Mouse (Mus musculus) WW6 (cell line): ENCODE measurements around the gene Cenpt.
A peak's percentile ranks its signal among the peaks of the same experiment; 100 is the strongest.
"Not testable (repeated sequence)": the region's sequence is repeated elsewhere in the genome, so short reads cannot be mapped to it uniquely, and the experiment has no call there.

ENCODE experiments used
- DNase-seq: peaks from one replicate; pipeline ENCODE4 v3.0.0-alpha.2; 2013; ENCODE audit warnings: low read depth, low spot score

Gene Cenpt

DNA sequence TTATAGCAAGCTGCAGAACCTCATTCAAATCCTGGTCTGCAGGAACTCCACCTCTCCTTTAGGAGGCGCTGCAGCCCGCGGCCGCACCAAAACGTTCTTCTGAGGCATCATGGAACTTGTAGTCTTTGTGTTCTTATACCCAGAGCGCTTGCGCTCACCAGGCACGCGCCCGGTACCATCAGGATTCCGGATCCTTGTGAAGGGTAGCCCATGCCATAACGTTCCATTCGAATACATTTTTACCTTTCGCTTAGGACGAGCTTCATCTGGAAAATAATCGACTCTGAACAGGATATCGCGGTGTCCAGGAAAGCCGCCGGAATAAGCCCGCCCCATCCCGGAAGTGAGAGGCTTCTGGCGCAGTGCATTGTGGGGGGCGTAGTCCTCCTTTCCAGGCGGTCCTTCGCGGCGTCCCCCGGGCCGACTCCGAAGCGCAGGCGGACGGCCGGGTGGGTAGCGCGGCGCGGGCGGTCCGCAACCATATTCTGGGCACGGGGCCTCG is 1.7 kb upstream of the Cenpt start, which contains the start of gene Thap11:
Gene Thap11 (plus strand): TSS at position 418 of the 502 bp plus-strand sequence.
- peak; percentile 89 for DNase-seq

DNA sequence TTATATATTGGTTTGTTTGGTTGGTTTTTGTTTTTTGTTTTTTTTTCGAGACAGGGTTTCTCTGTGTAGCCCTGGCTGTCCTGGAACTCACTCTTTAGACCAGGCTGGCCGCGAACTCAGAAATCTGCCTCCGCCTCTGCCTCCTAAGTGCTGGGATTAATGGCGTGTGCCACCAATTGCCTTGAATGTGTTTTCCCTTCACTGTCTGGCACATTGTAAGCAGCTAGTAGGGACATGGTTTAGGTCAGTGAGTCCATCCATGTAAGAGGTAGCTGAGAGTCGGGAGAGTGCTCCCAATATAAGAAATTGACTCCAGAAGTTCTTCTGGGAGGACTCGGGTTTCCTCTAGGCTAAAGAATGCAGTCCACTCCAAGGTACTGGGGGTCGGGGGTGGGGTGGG is 1.2 kb upstream of the Cenpt start:
- no peak for DNase-seq

DNA sequence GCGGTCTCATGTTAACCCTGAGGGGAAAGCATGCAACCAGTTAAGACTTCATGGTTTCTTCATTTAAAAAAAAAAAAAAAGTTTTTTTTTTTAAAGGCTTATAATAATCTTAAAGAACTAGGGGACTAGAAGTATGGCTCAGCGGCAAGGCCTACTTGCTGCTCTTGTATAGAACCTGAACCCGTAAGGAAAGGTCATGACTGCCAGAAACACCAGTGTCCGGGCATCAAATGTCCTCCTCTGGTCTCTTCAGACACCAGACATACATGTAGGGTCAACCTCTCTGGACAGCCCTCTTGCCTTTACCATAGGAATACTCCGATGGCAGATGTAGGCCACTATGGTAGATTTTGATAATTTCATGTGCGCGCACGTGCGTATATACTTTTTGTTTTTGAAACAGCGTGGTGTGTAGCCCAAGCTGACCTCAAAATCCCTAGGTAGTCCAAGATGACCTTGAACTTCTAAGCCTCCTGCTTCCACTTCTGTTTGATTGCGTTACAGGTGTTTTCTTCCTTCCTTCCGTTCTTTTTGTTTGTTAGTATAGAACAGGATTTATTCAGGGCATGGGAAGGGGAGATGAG is 840 bp downstream of the Cenpt start:
- no peak for DNase-seq

DNA sequence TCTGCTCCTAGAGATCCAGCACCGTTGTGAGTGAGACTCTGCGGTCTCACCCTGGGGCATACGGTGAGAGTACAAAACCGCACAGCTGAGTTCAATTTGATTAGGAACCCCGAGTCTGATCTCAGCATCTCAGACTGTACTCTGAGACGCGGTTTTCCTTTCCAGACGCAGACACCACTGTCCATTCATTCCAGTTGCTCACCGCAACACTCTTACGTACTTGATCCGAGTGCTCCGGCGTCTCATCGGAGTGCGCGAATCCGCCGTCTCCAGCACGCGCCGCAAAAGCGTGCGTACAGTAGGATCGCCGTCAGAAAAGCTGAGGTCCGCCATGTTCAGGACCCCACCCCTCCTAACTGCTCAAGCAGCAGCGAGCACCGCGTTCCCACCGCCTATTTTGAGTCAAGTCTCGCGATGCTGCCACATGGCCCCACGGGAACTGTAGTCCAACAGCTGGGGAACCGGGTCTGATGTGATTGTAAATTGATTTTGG is 1.4 kb downstream of the Cenpt start:
- peak; percentile 93 for DNase-seq

DNA sequence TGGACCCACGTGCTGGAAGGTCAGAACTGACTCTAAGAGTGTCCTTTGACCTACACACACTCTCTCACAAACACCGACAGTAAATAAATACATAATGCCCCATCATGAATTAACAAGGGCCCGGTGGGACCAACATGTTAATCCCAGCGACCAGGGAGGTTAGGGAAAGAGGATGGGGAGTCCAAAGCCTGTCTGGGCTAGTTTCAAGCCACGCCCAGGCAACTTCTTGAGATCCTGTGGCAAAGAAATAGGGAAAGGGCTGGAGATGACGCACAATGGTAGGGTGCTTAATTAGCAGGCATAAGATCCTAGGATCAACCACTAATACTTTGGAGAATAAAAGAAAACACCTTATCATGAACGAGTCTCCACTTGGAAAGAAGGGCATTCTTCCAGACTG is 2.5 kb downstream of the Cenpt start:
- DNase-seq = no peak

DNA sequence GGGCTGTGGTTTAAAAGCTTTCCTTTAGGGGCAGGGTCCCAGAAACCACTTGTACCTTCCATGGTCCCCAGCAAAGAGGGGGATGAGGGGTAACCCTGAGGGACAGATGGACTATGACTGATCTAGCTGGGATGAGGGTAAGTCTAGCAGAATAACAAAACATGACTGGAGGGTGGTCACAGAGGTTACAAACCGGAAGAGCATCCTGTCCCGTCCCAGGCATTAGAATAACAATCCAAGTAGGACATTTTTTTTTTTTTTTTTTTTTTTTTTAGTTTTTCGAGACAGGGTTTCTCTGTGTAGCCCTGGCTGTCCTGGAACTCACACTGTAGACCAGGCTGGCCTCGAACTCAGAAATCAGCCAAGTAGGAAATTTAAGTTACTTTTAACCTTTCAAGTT is 3.1 kb downstream of the Cenpt start:
- no peak for DNase-seq

DNA sequence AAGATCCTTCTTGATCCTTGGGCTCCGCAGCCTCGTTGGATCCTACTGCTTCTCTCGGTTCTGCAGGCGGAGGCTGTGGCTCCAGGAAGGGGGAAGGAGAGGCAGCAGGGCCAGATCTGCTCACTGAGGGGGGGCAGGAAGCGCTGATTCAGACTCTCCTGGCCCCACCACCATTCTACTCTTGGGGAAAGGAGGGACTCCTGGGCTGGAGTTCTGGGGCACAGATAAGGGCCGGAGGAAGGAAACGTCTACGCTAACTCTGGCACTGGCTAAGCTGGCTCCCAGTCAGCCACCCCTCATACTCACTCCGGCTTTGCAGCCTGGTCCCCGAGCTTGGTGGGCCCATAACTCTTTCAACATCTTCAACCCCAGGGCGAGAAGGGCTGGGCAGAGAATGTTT is 6.4 kb downstream of the Cenpt start:
- no peak for DNase-seq

DNA sequence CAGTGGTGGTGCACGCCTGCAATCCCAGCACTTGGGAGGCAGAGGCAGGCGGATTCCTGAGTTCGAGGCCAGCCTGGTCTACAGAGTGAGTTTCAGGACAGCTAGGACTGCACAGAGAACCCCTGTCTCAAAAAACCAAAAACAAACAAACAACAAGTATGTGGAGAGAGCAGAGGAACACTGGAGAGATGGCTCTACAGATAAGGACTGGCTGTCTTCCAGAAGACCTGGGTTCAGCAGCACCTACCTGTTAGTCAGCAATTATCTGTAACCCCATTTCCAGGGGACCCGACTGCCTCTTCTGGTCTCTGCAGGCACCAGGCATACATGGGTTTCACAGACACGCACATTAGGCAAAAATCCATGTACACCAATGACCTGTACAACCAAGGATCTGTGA is 13.9 kb downstream of the Cenpt start:
- no peak for DNase-seq

DNA sequence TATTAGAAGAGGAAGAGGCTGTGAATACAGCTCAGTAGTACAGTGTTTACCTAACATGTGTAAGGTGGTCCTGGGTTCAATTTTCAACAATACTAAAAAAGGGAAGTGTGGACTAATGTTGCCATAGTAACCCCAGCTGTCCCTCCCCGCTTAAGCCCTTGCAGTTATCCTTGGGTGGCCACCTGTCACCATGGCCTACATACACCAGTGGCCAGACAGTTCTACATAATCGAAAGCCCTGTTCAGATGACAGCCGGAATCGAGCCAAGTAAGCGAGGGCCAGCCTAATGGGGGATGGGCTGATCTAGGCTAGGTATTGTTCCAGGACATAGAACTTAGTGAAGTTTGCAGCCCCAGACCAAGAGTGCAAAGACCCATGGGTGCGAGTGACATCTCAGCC is 16.1 kb downstream of the Cenpt start:
- no peak for DNase-seq

DNA sequence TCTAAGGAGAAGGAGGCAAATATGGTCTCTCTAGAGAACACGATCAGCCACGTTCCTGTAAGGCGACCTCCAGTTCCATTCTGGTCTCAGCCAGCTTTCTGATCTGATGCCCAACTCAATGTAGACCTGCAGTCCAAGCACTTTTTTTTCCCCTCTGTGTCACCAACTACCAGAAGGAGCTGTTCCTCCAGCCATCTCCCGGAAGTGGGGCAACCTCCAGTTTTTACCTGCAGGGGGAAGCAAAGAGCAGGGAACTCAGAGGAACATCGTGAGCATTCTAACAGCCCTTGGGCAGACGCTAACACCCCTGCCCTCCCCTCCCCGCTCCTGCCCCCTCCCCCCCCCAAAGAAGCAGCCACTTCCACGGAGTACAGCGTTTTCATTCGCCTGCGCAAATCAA is 17.8 kb downstream of the Cenpt start:
- DNase-seq = peak; percentile 67

DNA sequence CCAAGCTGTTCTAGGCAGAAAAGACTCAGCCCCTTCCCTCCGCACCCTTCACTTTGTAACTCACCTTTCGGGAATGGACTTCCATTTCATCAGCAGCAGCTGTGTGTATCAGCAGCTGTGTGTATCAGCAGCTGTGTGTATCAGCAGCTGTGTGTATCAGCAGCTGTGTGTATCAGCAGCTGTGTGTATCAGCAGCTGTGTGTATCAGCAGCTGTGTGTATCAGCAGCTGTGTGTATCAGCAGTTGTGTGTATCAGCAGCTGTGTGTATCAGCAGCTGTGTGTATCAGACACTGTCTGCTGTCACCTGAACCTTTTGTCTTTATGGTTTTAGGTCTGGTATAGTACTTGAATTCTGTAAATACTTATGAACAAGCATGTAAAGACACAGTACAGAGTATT is 19.3 kb downstream of the Cenpt start:
- DNase-seq = not testable (repeated sequence)

DNA sequence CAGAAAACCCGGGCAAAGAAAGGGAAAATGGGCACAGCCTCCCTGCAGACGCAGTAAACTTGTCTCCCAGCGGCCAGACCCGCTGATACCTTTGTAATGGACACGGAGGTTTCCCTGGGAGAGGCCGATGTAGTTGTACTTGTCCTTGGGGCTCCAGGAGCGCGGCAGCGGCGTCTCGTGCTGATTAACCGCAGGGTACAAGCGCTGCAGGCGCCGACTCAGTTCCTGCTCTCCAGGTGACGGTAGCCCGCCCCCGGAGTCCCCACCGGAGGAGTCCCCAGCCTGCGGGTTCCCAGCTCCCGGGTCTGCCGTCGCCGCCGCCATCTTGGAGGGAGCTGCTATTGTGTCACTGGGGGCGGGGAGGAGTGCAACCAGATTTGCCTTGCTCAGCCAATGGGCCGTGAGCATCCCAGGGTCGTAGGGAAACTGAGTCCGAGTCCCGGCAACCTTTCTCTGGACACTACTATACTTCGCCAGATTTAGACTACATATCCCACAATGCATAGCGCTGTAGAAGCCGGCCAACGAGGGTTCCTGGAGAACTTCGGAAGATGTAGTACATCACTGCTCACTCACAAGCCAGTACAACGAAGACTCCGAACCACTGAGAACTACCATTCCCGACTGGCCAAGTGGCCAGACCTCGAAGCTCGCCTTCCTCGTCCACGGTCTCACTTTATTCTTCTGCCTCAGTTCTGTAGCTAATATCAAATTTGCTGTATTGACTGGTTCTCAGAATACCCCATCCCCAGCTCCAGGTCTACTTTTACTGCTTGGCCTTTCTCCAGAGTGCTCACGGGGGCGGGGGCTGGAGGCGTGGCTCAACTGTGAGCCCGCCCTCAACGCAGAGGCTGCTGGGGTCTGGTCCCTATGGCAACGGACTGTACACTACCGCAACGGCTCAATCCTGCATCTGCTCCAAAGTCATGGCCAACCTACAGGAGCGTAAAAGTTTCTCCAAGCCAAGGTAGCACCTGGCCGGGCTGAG is 25.9 kb downstream of the Cenpt start, which contains the start of the genes Ranbp10 and Tsnaxip1:
Gene Ranbp10 (minus strand): TSS at position 490 of the 988 bp plus-strand sequence.
Gene Tsnaxip1 (plus strand): TSS at position 871 of the 988 bp plus-strand sequence.
- DNase-seq = peak; percentile 99

DNA sequence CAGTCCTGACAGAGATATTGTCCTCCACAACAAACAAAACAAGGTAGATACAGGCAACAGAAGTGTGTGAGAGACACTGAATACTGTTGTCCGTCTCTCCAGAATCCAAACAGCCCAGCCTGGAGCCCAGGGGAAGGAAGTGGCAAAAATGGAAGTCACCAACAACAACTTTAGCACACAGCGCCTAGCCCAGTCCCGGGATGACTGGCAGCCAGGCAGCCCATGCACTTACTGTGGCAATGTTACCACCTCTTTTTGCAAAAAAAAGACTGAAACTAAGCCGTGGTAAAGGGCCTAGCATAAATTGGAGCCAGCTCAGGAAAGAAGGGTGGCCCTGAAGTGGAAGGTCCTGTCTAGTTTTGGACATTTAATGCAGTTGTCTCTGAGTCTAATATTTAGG is 26.7 kb downstream of the Cenpt start:
- DNase-seq = no peak

DNA sequence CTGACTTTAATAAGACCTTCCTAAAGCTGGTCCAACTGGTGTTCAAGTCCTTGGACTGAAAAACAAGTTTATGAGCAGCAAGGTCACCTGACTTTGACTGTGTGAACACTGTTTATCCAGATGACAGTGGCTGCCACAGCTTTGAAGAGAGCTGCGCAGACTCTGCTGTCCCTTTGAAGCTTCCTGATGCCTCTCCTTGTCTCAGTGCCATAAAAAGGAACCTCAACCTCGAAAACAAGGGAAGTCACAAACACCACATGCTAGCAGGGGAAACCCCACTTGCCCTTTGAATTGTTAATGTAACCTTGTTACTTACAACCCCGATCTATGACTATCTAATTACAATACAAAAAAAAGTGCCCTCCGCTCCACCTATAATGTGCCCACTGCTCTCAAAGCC is 27.6 kb downstream of the Cenpt start:
- DNase-seq = no peak

DNA sequence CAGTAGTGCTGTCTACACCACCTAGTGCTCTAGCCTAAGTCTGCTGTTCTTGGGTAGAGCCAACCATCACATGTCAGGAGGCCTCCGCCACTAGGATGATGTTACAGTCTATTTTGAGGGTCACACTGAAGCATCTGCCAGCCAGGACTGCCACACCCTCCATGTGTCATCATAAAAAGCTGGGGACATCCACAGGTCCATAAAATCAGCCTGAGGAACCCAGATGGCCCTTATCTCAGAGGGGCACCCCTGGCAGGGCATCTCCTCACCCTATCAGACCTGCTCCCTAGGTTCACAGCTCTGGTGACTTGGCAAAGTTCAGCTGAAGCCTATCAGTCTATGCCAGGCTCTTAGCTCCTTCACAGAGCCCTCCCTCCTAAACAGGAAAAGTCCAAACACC is 32.2 kb downstream of the Cenpt start:
- DNase-seq = no peak

DNA sequence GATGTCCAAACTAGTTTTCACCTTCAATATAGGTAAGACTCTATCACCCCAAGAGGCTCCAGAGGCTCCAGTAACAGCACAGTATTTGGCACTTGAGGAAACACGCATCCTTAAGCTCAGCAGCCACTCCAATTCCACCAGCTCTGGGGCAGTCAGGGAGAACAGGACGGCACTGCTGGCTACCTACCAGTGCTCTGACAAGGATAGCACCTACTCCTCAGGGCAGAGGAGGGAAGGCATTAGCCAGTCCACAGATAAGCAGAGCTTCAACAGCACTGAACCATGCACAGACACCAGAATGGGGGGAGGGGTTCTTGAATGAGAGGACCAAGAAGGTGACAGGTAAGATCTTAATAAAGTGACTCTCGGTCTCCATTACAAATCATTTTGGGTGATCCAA is 33.4 kb downstream of the Cenpt start:
- DNase-seq = no peak

DNA sequence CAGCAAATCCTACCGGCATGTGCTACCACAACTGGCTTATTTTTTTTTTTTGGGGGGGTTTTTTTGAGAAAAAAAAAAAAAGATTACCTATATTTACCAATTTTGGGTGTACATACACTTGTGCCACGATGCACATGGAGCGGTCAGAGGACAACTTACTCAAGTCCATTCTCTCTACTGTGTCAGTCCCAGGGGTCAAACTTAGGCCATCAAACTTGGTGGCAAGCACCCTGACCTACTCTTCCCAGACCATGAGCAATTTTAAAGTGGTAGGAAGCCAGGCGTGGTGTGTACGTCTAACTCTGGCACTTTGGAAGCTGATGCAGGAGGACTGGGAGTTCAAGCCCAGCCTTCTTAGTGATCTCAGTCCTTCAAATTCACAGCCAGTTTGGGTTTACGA is 39.8 kb downstream of the Cenpt start:
- DNase-seq = no peak

DNA sequence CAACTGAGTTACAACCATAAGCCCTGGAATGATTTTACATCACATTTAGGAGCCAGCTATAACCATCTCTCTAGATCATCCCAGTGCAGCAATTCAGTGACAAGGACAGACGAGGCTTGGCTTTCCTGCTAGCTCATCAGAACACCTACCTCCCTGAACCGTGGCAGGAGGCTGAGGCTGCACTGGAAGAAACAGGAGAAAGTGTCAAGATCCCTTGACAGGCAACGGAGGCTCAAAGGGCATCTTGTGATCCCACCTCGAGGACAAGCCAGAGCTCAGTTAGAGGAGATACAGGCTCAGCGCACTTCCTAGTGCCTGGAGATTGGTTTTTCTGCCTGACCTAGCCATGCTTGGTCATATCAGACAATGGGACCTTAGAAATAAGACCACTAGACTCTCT is 40.6 kb downstream of the Cenpt start:
- no peak for DNase-seq

DNA sequence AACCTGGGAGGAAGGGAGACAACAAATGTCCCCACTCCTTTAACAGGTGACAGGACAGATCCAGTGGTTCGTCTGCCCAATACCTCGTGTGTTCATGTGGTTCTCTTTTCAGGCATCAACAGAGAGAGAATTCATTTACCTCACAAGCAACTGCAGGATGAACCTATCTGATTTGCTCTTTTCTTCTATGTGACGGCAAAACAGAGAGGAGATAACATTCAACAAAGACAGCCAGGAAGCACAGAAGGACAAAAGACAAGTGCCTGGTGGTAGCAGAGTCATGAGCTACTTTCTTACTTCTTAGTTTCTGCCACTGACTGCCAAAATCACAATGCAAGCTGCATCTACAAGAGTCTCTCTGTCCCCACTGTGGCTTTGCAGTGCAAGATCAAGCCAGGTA is 41.5 kb downstream of the Cenpt start:
- DNase-seq = no peak

DNA sequence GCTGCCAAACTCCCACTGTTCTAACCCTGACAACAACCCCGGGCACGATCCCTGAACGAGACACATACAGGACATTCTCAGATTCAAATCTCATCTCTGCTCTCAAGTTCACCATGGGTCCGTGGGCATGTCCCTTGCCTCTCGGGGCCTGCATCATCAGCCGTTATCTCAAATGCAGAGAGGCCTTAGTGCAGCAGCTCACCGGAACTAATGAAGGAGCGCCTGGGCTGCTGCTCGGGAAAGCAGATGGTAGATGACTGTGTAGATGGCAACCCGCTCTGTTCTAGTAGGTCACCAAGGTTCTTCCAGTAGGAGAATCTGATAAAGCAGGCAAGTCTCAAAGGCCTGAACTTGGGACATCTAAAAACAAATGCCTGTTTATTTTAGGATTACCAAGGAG is 42.0 kb downstream of the Cenpt start:
- no peak for DNase-seq

DNA sequence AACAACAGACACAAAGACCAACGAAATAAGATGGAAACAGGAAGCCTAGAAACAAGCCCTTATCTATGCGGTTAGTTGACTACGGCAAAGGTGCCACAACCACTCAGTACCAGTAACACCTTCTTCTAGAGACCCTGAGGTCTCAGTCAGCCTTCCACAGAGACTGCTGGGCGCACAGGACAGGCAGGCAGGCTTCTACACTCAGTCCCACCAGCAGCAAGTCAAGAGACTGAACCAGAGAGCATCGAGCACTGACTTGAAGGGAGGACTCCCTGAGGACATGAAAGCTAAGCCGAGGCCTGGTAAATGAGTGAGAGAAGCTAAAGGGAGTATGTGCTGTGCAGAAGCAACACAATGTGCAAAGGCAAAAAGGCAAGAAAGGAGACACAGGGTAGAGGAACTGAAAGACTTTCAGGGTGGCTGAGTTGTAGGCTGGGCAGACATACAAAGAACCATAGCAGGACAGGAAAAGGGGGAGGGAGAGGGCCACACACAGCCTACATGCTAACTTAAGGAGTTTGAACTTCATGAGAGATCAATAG is 42.8 kb downstream of the Cenpt start:
- DNase-seq = no peak

DNA sequence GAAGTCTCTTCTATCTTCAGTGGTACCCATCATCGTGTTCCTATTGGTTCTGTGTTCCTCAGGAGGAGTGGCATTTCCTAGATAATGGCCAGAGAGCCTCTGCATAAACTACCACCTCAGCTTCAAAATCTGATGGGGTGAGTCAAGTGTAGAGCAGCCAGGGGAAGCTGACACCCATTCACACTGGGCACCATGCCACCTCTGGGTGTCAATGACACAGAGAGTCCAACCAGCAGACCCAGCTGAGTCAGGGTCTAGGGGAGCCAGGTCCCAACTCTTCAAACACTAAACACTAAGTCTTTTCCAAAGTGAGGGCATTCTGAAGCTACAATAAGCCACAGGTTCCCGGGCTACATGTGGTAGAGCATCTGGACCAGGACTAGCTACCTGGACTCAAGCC is 44.6 kb downstream of the Cenpt start:
- no peak for DNase-seq
